Mouse (Mus musculus): ENCODE data around the gene Gpr179. TPM values are rescaled to one million over a fixed set of nuclear protein-coding genes. Genes with fewer than 3 reads are reported as not detected.

Gpr179 gene
- not detected for total RNA-seq (2023)

GRCm38 (mm10) chr11:97352027-97352684, at the start of gene Gpr179:
TSS of gene Gpr179 (minus strand) at chr11:97352077.

GRCm38 (mm10) chr11:97361948-97362648, 10.2 kb upstream of the Gpr179 start, which contains the start of gene Socs7:
TSS of gene Socs7 (plus strand) at chr11:97362551.

GRCm38 (mm10) chr11:97315504-97316503, 36.1 kb downstream of the Gpr179 start, which contains the start of gene Mrpl45:
TSS of gene Mrpl45 (plus strand) at chr11:97315716.

Other genes with a start within 250 kb of the Gpr179 start
- gene Tbx21, start 236.7 kb downstream of the Gpr179 start, total RNA-seq (2023) = 2.4 TPM
- gene Tbkbp1, start 200.6 kb downstream of the Gpr179 start, total RNA-seq (2023) = 0.89 TPM
- 140 TPM for gene Kpnb1, start 164.2 kb downstream of the Gpr179 start, total RNA-seq (2023)
- 77.5 TPM for gene Npepps, start 71.4 kb downstream of the Gpr179 start, total RNA-seq (2023)
- gene Mrpl45, start 36.4 kb downstream of the Gpr179 start, total RNA-seq (2023) = 13.8 TPM
- gene Socs7, start 10.5 kb upstream of the Gpr179 start, total RNA-seq (2023) = 15.9 TPM
- 0.67 TPM for gene Arhgap23, start 63.5 kb upstream of the Gpr179 start, total RNA-seq (2023)
- gene 4933428G20Rik, start 148.3 kb upstream of the Gpr179 start, total RNA-seq (2023) = not detected
- not detected for gene Srcin1, start 224.1 kb upstream of the Gpr179 start, total RNA-seq (2023)

Measured in CD8-positive naive resting alpha-beta T cell, adult 57 days (primary cell).